Mouse (Mus musculus) limb, embryonic 15.5 days (tissue): ENCODE measurements around the gene Hyal2. TPM values are rescaled to one million over a fixed set of nuclear protein-coding genes. Genes with fewer than 3 reads are reported as not detected.

Experiments used
- ATAC-seq: fragments of 200-750 bp; cut with Nextera tagmentation; 2 replicates; pipeline ENCODE4 v1.8.0; 2017; ENCODE audit warnings: low read depth, moderate TSS enrichment; ENCODE audit not compliant: insufficient number of reproducible peaks, low FRiP score, low TSS enrichment
- H3K27ac ChIP-seq: fragments of 300-500 bp; sonication (generic); 2 replicates; pipeline ENCODE4 v1.5.1; 2015; ENCODE audit warnings: moderate library complexity, mild to moderate bottlenecking, inconsistent platforms
- H3K27me3 ChIP-seq: fragments of 300-500 bp; sonication (generic); 2 replicates; pipeline ENCODE4 v1.6.1; 2015; ENCODE audit warnings: inconsistent platforms
- H3K36me3 ChIP-seq: fragments of 300-500 bp; sonication (generic); 2 replicates; pipeline ENCODE4 v1.6.1; 2015; ENCODE audit warnings: inconsistent platforms
- H3K4me1 ChIP-seq: fragments of 300-500 bp; sonication (generic); 2 replicates; pipeline ENCODE4 v1.6.1; 2015; ENCODE audit warnings: inconsistent platforms
- H3K4me2 ChIP-seq: fragments of 300-500 bp; sonication (generic); 2 replicates; pipeline ENCODE4 v1.6.1; 2015; ENCODE audit warnings: mild to moderate bottlenecking, inconsistent platforms
- H3K4me3 ChIP-seq: fragments of 300-500 bp; sonication (generic); 2 replicates; pipeline ENCODE4 v1.5.1; 2015; ENCODE audit warnings: mild to moderate bottlenecking, inconsistent platforms
- H3K9ac ChIP-seq: fragments of 300-500 bp; sonication (generic); 2 replicates; pipeline ENCODE4 v1.6.1; 2015; ENCODE audit warnings: inconsistent platforms
- H3K9me3 ChIP-seq: fragments of 300-500 bp; sonication (generic); 2 replicates; pipeline ENCODE4 v1.6.1; 2016; ENCODE audit warnings: inconsistent platforms
- WGBS: fragments of 180-500 bp; shearing (Covaris S2); methylation state at CpG from one replicate; pipeline ENCODE4 v1.1.7; 2015; 5-methylcytosine and 5-hydroxymethylcytosine counted together
- polyA plus RNA-seq: library from polyadenylated mRNA; unstranded; fragments of >200 nt; fragmentation: Nextera tagmentation; extraction: Ambion mirVana; gene quantifications from 2 replicates; pipeline ENCODE4 v1.2.1, GENCODE M21; 2015

Gene Hyal2
- polyA plus RNA-seq, 1 experiment from 2014 or later: 101 TPM

DNA sequence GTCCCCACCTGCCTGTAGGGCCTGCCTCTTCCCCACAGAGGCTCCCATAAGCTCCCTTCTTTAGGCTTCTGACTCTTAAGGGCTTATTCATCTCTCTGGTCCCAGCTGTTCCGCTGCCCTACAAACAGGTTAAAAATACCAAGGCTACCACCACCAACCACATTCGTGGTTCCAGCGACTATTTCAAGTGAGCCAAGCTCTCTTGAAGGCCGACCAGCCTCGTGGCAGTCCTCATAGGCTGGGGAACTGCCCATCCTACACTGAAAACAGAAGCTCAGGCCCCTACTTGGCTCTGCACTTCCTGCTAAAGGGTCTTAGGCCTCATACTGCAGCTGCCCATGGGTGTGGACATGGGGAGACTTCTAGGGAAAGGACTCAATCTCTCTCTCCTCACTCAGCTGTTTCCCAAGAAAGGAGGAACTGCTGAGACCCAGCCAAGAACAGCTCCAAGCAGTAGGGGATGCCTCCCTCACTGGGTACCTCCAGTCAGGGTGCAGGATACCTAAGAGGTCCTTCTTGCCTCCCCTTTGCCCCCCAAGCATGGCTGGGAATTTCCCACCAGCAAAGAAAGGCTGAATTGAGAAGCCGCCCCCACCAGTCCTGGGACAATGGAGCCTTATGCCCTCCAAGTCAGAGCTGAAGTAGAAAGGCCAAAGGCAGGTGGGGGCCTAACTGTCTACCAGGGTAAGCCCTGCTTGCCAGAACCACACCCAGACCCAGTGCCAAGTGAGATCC lies 43.9 kb downstream of the Hyal2 start:
- H3K4me1 ChIP-seq: peaks cover 66% of the 10 kb centered on the region
- H3K9ac ChIP-seq: 0 out of 2 replicates have a peak overlapping the region, but pooled peaks have one; percentile 24
- ATAC-seq: no peak
- peak overlapping the region; percentile 94 for H3K27ac ChIP-seq
- no peaks in the 10 kb centered on the region for H3K9me3 ChIP-seq
- H3K4me3 ChIP-seq: no peak overlapping the region
- 60% methylated on average over 6 of the region's 6 CpGs for WGBS
- no peaks in the 10 kb centered on the region for H3K27me3 ChIP-seq
- peaks cover 32% of the 10 kb centered on the region for H3K36me3 ChIP-seq
- H3K4me2 ChIP-seq: peak overlapping the region; percentile 60

- peak overlapping the region; percentile 37 for H3K4me3 ChIP-seq
- no peaks in the 10 kb centered on the region for H3K27me3 ChIP-seq
- H3K9me3 ChIP-seq: no peaks in the 10 kb centered on the region
- H3K9ac ChIP-seq: 0 out of 2 replicates have a peak overlapping the region, but pooled peaks have one; percentile 24
- peaks cover 37% of the 10 kb centered on the region for H3K36me3 ChIP-seq
- peaks cover 59% of the 10 kb centered on the region for H3K4me1 ChIP-seq
- 5% methylated on average over 42 of the region's 48 CpGs for WGBS
- ATAC-seq: peak; percentile 90
- H3K4me2 ChIP-seq: peak overlapping the region; percentile 60
- H3K27ac ChIP-seq: peak overlapping the region; percentile 94
Measured at GRCm38 (mm10) chr9:107612191-107612944, 44.6 kb downstream of the Hyal2 start.

DNA sequence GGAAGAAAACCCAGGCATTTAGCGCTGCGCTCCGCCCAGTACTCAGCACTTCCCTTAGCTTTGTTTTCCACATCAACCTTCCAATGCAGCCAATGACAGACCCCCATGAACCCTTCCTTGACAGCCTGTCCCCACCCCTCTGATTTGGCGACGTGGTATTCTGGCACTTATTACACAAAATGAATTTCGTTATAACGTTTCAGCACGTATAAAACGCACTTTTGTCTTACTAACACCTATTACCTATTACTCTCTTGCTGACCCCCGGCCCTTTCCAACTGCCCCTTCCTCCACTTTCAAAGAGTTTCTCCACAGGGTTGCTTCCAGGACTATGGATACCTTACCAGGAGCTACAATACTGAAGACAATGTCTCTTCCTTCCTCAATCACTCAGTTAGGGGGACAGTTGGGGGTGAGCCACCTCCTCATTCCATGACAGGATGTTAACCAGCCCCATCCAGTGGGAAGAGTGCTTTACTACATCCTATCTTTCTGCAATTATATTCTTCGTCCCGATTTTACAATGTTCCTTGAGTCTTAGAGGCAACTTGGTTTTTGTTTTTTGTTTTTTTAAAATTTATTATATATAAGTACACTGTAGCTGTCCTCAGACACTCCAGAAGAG lies 45.3 kb downstream of the Hyal2 start:
- Histone ChIP-seq H3K9ac (0 out of 2 replicates have a peak overlapping the region, but pooled peaks have one; percentile 14), H3K4me1 (peaks cover 54% of the 10 kb centered on the region)

DNA sequence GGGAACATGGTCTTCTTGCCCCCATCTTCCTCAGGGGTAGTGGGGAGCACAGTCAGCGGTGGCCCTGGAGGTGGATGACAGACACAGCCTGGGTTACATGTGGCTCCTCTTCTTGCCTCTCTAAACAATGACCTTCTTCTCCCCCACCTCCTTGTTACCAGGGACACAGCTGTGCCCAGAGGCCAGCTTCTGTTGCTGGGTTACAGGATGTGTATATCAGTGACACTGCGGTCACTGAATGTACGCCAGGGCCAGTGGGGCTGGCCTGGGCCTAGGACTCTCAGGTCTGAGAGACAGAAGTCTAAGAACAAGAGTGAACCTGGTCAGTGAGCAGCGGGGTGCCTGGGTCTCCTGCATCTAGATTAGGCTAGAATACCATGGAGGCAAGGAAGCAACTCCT lies 47.3 kb downstream of the Hyal2 start:
- no peak overlapping the region for H3K9ac ChIP-seq
- H3K27ac ChIP-seq: no peak overlapping the region; the same call in 1 of the 2 replicates
- H3K4me1 ChIP-seq: peaks cover 46% of the 10 kb centered on the region
- H3K27me3 ChIP-seq: no peaks in the 10 kb centered on the region
- H3K9me3 ChIP-seq: no peaks in the 10 kb centered on the region
- no peak for ATAC-seq
- no peak overlapping the region for H3K4me2 ChIP-seq
- WGBS: 90% methylated on average over 4 of the region's 4 CpGs
- no peak overlapping the region for H3K4me3 ChIP-seq
- H3K36me3 ChIP-seq: peaks cover 62% of the 10 kb centered on the region

More for the DNA sequence above, 45.3 kb downstream of the Hyal2 start:
- peak overlapping the region; percentile 60 for H3K4me2 ChIP-seq
- H3K36me3 ChIP-seq: peaks cover 42% of the 10 kb centered on the region
- peak overlapping the region; percentile 37 for H3K4me3 ChIP-seq
- H3K27ac ChIP-seq: peak overlapping the region; percentile 94
- WGBS: 9% methylated on average over 12 of the region's 12 CpGs
- H3K9me3 ChIP-seq: no peaks in the 10 kb centered on the region
- ATAC-seq: no peak
- no peaks in the 10 kb centered on the region for H3K27me3 ChIP-seq

- 80% methylated on average over 2 of the region's 2 CpGs for WGBS
Measured at GRCm38 (mm10) chr9:107617461-107617860, 49.7 kb downstream of the Hyal2 start.

GRCm38 (mm10) chr9:107618098-107618497 lies 50.4 kb downstream of the Hyal2 start:
- Histone ChIP-seq H3K4me3 (no peak overlapping the region), H3K9ac (no peak overlapping the region), H3K9me3 (no peaks in the 10 kb centered on the region), H3K27me3 (no peaks in the 10 kb centered on the region), H3K36me3 (peaks cover 74% of the 10 kb centered on the region), H3K4me1 (peaks cover 21% of the 10 kb centered on the region), H3K4me2 (no peak overlapping the region), H3K27ac (peak overlapping the region; percentile 61; the same call in 1 of the 2 replicates)
- ATAC-seq: no peak
- 81% methylated on average over 6 of the region's 6 CpGs for WGBS

More at GRCm38 (mm10) chr9:107617461-107617860, 49.7 kb downstream of the Hyal2 start:
- Histone ChIP-seq H3K9me3 (no peaks in the 10 kb centered on the region), H3K4me2 (no peak overlapping the region), H3K4me1 (peaks cover 28% of the 10 kb centered on the region), H3K9ac (no peak overlapping the region), H3K4me3 (no peak overlapping the region), H3K27me3 (no peaks in the 10 kb centered on the region), H3K36me3 (peaks cover 71% of the 10 kb centered on the region), H3K27ac (no peak overlapping the region)
- no peak for ATAC-seq

- Histone ChIP-seq H3K36me3 (peaks cover 74% of the 10 kb centered on the region), H3K27me3 (no peaks in the 10 kb centered on the region), H3K9me3 (no peaks in the 10 kb centered on the region), H3K27ac (peak overlapping the region; percentile 61), H3K4me2 (no peak overlapping the region), H3K4me1 (peaks cover 20% of the 10 kb centered on the region), H3K4me3 (no peak overlapping the region), H3K9ac (no peak overlapping the region)
- WGBS: 49% methylated on average over 13 of the region's 13 CpGs
- ATAC-seq: 0 out of 2 replicates have a peak, but pooled peaks have one; percentile 12
Measured at GRCm38 (mm10) chr9:107618778-107619545, 51.2 kb downstream of the Hyal2 start.

GRCm38 (mm10) chr9:107619546-107619879 lies 51.8 kb downstream of the Hyal2 start:
- 75% methylated on average over 13 of the region's 13 CpGs for WGBS

DNA sequence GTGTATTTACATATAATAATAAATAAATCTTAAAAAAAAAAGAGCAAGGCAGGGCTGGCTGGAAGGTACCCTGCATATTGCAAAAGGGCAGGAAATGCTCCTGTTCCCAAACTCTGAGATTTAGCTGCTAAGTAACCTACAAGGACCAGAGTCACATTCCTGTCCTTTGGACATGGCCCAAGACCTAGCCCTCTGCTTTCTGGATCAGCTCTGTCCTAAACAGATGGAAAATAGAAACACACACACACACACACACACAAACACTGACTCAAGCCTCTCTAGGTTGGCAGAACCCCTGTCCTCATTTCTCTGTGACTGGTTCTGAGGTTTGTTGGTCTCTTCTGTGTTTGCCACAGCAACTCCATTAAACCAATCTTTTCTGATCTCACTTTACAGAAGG lies 53.2 kb downstream of the Hyal2 start:
- H3K4me3 ChIP-seq: no peak overlapping the region
- H3K4me2 ChIP-seq: no peak overlapping the region
- no peak overlapping the region for H3K27ac ChIP-seq
- H3K36me3 ChIP-seq: peaks cover 73% of the 10 kb centered on the region
- H3K27me3 ChIP-seq: no peaks in the 10 kb centered on the region
- no peaks in the 10 kb centered on the region for H3K9me3 ChIP-seq
- no peak for ATAC-seq
- H3K9ac ChIP-seq: no peak overlapping the region
- peaks cover 27% of the 10 kb centered on the region for H3K4me1 ChIP-seq

More at GRCm38 (mm10) chr9:107619546-107619879, 51.8 kb downstream of the Hyal2 start:
- no peak for ATAC-seq
- no peak overlapping the region for H3K4me2 ChIP-seq
- H3K9ac ChIP-seq: no peak overlapping the region
- no peak overlapping the region for H3K4me3 ChIP-seq
- H3K9me3 ChIP-seq: no peaks in the 10 kb centered on the region
- H3K27me3 ChIP-seq: no peaks in the 10 kb centered on the region
- 0 out of 2 replicates have a peak overlapping the region, but pooled peaks have one; percentile 61 for H3K27ac ChIP-seq
- peaks cover 23% of the 10 kb centered on the region for H3K4me1 ChIP-seq
- H3K36me3 ChIP-seq: peaks cover 74% of the 10 kb centered on the region
